Mouse (Mus musculus) cerebral cortex, adult 2 months (tissue): ENCODE measurements around the gene Lnpk.

Source experiments
- WGBS: fragments of 180-500 bp; shearing (Covaris S2); methylation state at CpG from one replicate; pipeline ENCODE4 v1.1.7; 2018; 5-methylcytosine and 5-hydroxymethylcytosine counted together

Lnpk gene

GRCm38 (mm10) chr2:74578843-74579489, at the start of gene Lnpk:
Gene Lnpk, minus strand, starts transcription at chr2:74579435.
- under 1% methylated on average over 34 of the region's 34 CpGs for WGBS

GRCm38 (mm10) chr2:74620368-74620767, 41.1 kb upstream of the Lnpk start:
- WGBS = 89% methylated on average over 10 of the region's 10 CpGs

- WGBS = 74% methylated on average over 3 of the region's 3 CpGs
Measured at GRCm38 (mm10) chr2:74619676-74620246, 40.5 kb upstream of the Lnpk start.

GRCm38 (mm10) chr2:74617706-74618105, 38.5 kb upstream of the Lnpk start:
- WGBS = 86% methylated on average over 9 of the region's 9 CpGs

GRCm38 (mm10) chr2:74611406-74611805, 32.2 kb upstream of the Lnpk start:
- 62% methylated on average over 4 of the region's 4 CpGs for WGBS

GRCm38 (mm10) chr2:74606087-74606760, 27.0 kb upstream of the Lnpk start:
- 86% methylated on average over 5 of the region's 5 CpGs for WGBS

GRCm38 (mm10) chr2:74604011-74604410, 24.8 kb upstream of the Lnpk start:
- WGBS = 64% methylated on average over 3 of the region's 3 CpGs

- 90% methylated on average over 5 of the region's 5 CpGs for WGBS
Measured at GRCm38 (mm10) chr2:74602483-74602882, 23.2 kb upstream of the Lnpk start.

GRCm38 (mm10) chr2:74597169-74597568, 17.9 kb upstream of the Lnpk start:
- WGBS = 81% methylated on average over 3 of the region's 3 CpGs

GRCm38 (mm10) chr2:74578146-74578842, 941 bp downstream of the Lnpk start:
- under 1% methylated on average over 55 of the region's 55 CpGs for WGBS

- WGBS = 66% methylated on average over 4 of the region's 4 CpGs
Measured at GRCm38 (mm10) chr2:74570390-74570789, 8.8 kb downstream of the Lnpk start.

GRCm38 (mm10) chr2:74559822-74560221, 19.4 kb downstream of the Lnpk start:
- 83% methylated on average over 2 of the region's 2 CpGs for WGBS

- WGBS = 79% methylated on average over 2 of the region's 2 CpGs
Measured at GRCm38 (mm10) chr2:74559092-74559491, 20.1 kb downstream of the Lnpk start.

GRCm38 (mm10) chr2:74557451-74557850, 21.8 kb downstream of the Lnpk start:
- 65% methylated on average over 2 of the region's 2 CpGs for WGBS

- 41% methylated on average over 2 of the region's 2 CpGs for WGBS
Measured at GRCm38 (mm10) chr2:74548306-74548705, 30.9 kb downstream of the Lnpk start.

GRCm38 (mm10) chr2:74508302-74508701, 70.9 kb downstream of the Lnpk start:
- 82% methylated on average over 5 of the region's 5 CpGs for WGBS

GRCm38 (mm10) chr2:74506439-74506838, 72.8 kb downstream of the Lnpk start:
- WGBS = 28% methylated on average over 8 of the region's 8 CpGs

- WGBS = 61% methylated on average over 2 of the region's 2 CpGs
Measured at GRCm38 (mm10) chr2:74500307-74500706, 78.9 kb downstream of the Lnpk start.

GRCm38 (mm10) chr2:74497851-74498250, 81.4 kb downstream of the Lnpk start:
- 82% methylated on average over 5 of the region's 5 CpGs for WGBS

GRCm38 (mm10) chr2:74491426-74491825, 87.8 kb downstream of the Lnpk start:
- WGBS = 45% methylated on average over 13 of the region's 13 CpGs

- WGBS = 98% methylated on average over 1 of the region's 1 CpGs
Measured at GRCm38 (mm10) chr2:74490186-74490585, 89.0 kb downstream of the Lnpk start.

GRCm38 (mm10) chr2:74488443-74488842, 90.8 kb downstream of the Lnpk start:
- 59% methylated on average over 7 of the region's 7 CpGs for WGBS
